Mouse (Mus musculus): ENCODE measurements around the gene Rasa2. TPM values are rescaled to one million over a fixed set of nuclear protein-coding genes. Genes with fewer than 3 reads are reported as not detected.

Rasa2 gene
- polyA plus RNA-seq, 1 experiment from 2014 or later = 16.0 TPM

- 60% methylated on average over 7 of the region's 7 CpGs for WGBS
- no peaks in the 10 kb centered on the region for H3K36me3 ChIP-seq (ENCODE audit: poor library complexity, severe bottlenecking)
- H3K4me1 ChIP-seq = 0 out of 2 replicates have a peak, but pooled peaks cover 1% of the 10 kb centered on the region
- no peaks in the 10 kb centered on the region for H3K9me3 ChIP-seq (replicated peaks)
- no peak for ATAC-seq
- H3K27me3 ChIP-seq = peaks cover 8% of the 10 kb centered on the region
- H3K27ac ChIP-seq = no peak overlapping the region
- H3K4me2 ChIP-seq = no peak overlapping the region
- no peak overlapping the region for H3K9ac ChIP-seq
- H3K4me3 ChIP-seq = no peak overlapping the region
Measured at GRCm38 (mm10) chr9:96637157-96637548, 5.7 kb upstream of the Rasa2 start.

GRCm38 (mm10) chr9:96636423-96637156, 5.2 kb upstream of the Rasa2 start:
- Histone ChIP-seq H3K4me2 (no peak overlapping the region), H3K36me3 (ENCODE audit: poor library complexity, severe bottlenecking) (no peaks in the 10 kb centered on the region), H3K9ac (no peak overlapping the region), H3K27me3 (peaks cover 9% of the 10 kb centered on the region), H3K4me1 (0 out of 2 replicates have a peak, but pooled peaks cover 7% of the 10 kb centered on the region), H3K4me3 (no peak overlapping the region), H3K9me3 (replicated peaks) (no peaks in the 10 kb centered on the region), H3K27ac (no peak overlapping the region)
- 46% methylated on average over 9 of the region's 9 CpGs for WGBS
- no peak for ATAC-seq

GRCm38 (mm10) chr9:96635899-96636298, 4.5 kb upstream of the Rasa2 start:
- ATAC-seq = no peak
- WGBS = 77% methylated on average over 3 of the region's 3 CpGs
- Histone ChIP-seq H3K4me2 (no peak overlapping the region), H3K9me3 (replicated peaks) (no peaks in the 10 kb centered on the region), H3K27me3 (peaks cover 9% of the 10 kb centered on the region), H3K4me1 (0 out of 2 replicates have a peak, but pooled peaks cover 8% of the 10 kb centered on the region), H3K4me3 (no peak overlapping the region), H3K27ac (no peak overlapping the region), H3K36me3 (ENCODE audit: poor library complexity, severe bottlenecking) (no peaks in the 10 kb centered on the region), H3K9ac (no peak overlapping the region)

GRCm38 (mm10) chr9:96635176-96635575, 3.8 kb upstream of the Rasa2 start:
- no peaks in the 10 kb centered on the region for H3K36me3 ChIP-seq (ENCODE audit: poor library complexity, severe bottlenecking)
- H3K27ac ChIP-seq = no peak overlapping the region
- no peak overlapping the region for H3K4me3 ChIP-seq

GRCm38 (mm10) chr9:96633771-96634170, 2.4 kb upstream of the Rasa2 start:
- no peak overlapping the region for H3K9ac ChIP-seq
- no peak overlapping the region for H3K4me3 ChIP-seq
- no peaks in the 10 kb centered on the region for H3K36me3 ChIP-seq (ENCODE audit: poor library complexity, severe bottlenecking)
- H3K9me3 ChIP-seq (replicated peaks) = no peaks in the 10 kb centered on the region
- H3K4me1 ChIP-seq = peaks cover 13% of the 10 kb centered on the region; the same call in 1 of the 2 replicates
- H3K27me3 ChIP-seq = peaks cover 9% of the 10 kb centered on the region
- H3K27ac ChIP-seq = no peak overlapping the region
- H3K4me2 ChIP-seq = no peak overlapping the region
- no peak for ATAC-seq
- 96% methylated on average over 2 of the region's 2 CpGs for WGBS

More at GRCm38 (mm10) chr9:96635176-96635575, 3.8 kb upstream of the Rasa2 start:
- Histone ChIP-seq H3K9me3 (replicated peaks) (no peaks in the 10 kb centered on the region), H3K27me3 (peaks cover 9% of the 10 kb centered on the region), H3K4me2 (no peak overlapping the region), H3K4me1 (0 out of 2 replicates have a peak, but pooled peaks cover 8% of the 10 kb centered on the region), H3K9ac (no peak overlapping the region)
- 78% methylated on average over 6 of the region's 6 CpGs for WGBS
- no peak for ATAC-seq

- H3K9ac ChIP-seq = no peak overlapping the region
- H3K4me3 ChIP-seq = no peak overlapping the region
- peaks cover 9% of the 10 kb centered on the region for H3K27me3 ChIP-seq
- no peak for ATAC-seq
- H3K4me2 ChIP-seq = no peak overlapping the region
- peaks cover 13% of the 10 kb centered on the region; the same call in 1 of the 2 replicates for H3K4me1 ChIP-seq
- no peaks in the 10 kb centered on the region for H3K36me3 ChIP-seq (ENCODE audit: poor library complexity, severe bottlenecking)
- H3K9me3 ChIP-seq (replicated peaks) = no peaks in the 10 kb centered on the region
- 48% methylated on average over 7 of the region's 7 CpGs for WGBS
- no peak overlapping the region for H3K27ac ChIP-seq
Measured at GRCm38 (mm10) chr9:96632756-96633155, 1.3 kb upstream of the Rasa2 start.

- 71% methylated on average over 6 of the region's 6 CpGs for WGBS
- ATAC-seq = no peak
- Histone ChIP-seq H3K9me3 (replicated peaks) (no peaks in the 10 kb centered on the region), H3K27me3 (peaks cover 9% of the 10 kb centered on the region), H3K4me3 (peak overlapping the region; percentile 79), H3K4me2 (peak overlapping the region; percentile 83), H3K4me1 (peaks cover 13% of the 10 kb centered on the region; the same call in 1 of the 2 replicates), H3K9ac (no peak overlapping the region), H3K27ac (no peak overlapping the region), H3K36me3 (ENCODE audit: poor library complexity, severe bottlenecking) (no peaks in the 10 kb centered on the region)
Measured at GRCm38 (mm10) chr9:96632073-96632690, 765 bp upstream of the Rasa2 start.

GRCm38 (mm10) chr9:96630571-96631388, 637 bp downstream of the Rasa2 start:
- WGBS = under 1% methylated on average over 70 of the region's 105 CpGs
- no peaks in the 10 kb centered on the region for H3K36me3 ChIP-seq (ENCODE audit: poor library complexity, severe bottlenecking)
- H3K27me3 ChIP-seq = peaks cover 9% of the 10 kb centered on the region
- peaks cover 13% of the 10 kb centered on the region; the same call in 1 of the 2 replicates for H3K4me1 ChIP-seq
- H3K9me3 ChIP-seq (replicated peaks) = no peaks in the 10 kb centered on the region
- H3K9ac ChIP-seq = peak overlapping the region; percentile 91
- peak overlapping the region; percentile 96 for H3K27ac ChIP-seq
- H3K4me2 ChIP-seq = peak overlapping the region; percentile 83
- peak overlapping the region; percentile 79 for H3K4me3 ChIP-seq
- peak; percentile 83 for ATAC-seq

- no peak overlapping the region for H3K9ac ChIP-seq
- no peak for ATAC-seq
- H3K27me3 ChIP-seq = peaks cover 9% of the 10 kb centered on the region
- whole genome bisulfite sequencing = 71% methylated on average over 4 of the region's 4 CpGs
- peaks cover 13% of the 10 kb centered on the region; the same call in 1 of the 2 replicates for H3K4me1 ChIP-seq
- no peaks in the 10 kb centered on the region for H3K36me3 ChIP-seq (ENCODE audit: poor library complexity, severe bottlenecking)
- H3K4me2 ChIP-seq = no peak overlapping the region
- no peak overlapping the region for H3K27ac ChIP-seq
- H3K9me3 ChIP-seq (replicated peaks) = no peaks in the 10 kb centered on the region
- no peak overlapping the region for H3K4me3 ChIP-seq
Measured at GRCm38 (mm10) chr9:96629151-96629550, 2.3 kb downstream of the Rasa2 start.

GRCm38 (mm10) chr9:96627557-96628085, 3.8 kb downstream of the Rasa2 start:
- Histone ChIP-seq H3K4me2 (no peak overlapping the region), H3K27me3 (peaks cover 6% of the 10 kb centered on the region), H3K36me3 (ENCODE audit: poor library complexity, severe bottlenecking) (no peaks in the 10 kb centered on the region), H3K9ac (no peak overlapping the region), H3K27ac (no peak overlapping the region), H3K4me1 (peaks cover 13% of the 10 kb centered on the region; the same call in 1 of the 2 replicates), H3K9me3 (replicated peaks) (no peaks in the 10 kb centered on the region), H3K4me3 (no peak overlapping the region)
- WGBS = 41% methylated on average over 5 of the region's 5 CpGs
- no peak for ATAC-seq

GRCm38 (mm10) chr9:96627042-96627441, 4.4 kb downstream of the Rasa2 start:
- Histone ChIP-seq H3K4me1 (peaks cover 11% of the 10 kb centered on the region; the same call in 1 of the 2 replicates), H3K36me3 (ENCODE audit: poor library complexity, severe bottlenecking) (no peaks in the 10 kb centered on the region), H3K9ac (no peak overlapping the region), H3K27me3 (no peaks in the 10 kb centered on the region), H3K4me2 (no peak overlapping the region), H3K9me3 (replicated peaks) (no peaks in the 10 kb centered on the region), H3K4me3 (no peak overlapping the region), H3K27ac (no peak overlapping the region)
- WGBS = 75% methylated on average over 1 of the region's 1 CpGs
- ATAC-seq = no peak

All from forebrain, embryonic 13.5 days (tissue).